Mouse (Mus musculus): ENCODE measurements around the gene Tmem258.

Tmem258 gene

DNA sequence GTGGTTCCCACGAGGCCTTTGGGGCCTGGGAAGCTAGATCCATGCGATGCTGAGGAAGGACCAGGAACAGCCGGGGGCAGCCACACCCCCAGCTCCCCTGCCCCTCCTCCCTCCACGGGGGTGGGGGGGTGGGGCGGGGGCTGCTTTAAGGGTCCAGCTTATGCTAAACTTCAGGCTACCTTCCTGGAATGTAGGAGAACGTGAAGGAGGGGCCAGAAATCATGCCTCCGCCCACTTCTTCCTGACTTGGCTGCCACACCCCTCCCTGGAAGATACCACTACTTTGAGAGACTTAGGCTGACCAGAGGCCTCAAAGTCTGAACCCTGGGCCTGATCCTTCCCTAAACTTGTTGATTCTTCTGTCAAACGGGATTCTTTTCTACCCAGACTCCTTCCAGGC lies 18.8 kb downstream of the Tmem258 start:
- DNase-seq (ENCODE audit: low read depth, low spot score): peak; percentile 83

DNA sequence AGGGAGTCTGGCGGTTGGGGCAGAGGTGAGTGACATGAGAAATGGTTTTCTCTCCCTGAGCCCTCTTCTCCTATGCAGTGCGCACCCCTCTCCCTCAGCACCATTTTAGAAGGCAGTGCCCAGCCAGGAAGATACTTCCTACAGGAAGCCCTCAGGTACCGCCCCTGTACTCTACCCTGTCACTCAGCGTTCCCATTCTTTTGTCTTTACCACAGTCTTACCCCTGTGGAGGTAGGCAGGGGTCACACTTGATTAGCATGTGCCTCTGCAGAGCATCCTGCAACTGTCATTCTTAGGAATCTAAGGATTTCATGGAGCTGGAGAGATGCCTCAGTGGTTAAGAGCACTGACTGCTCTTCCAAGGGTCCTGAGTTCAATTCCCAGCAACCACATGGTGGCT lies 19.7 kb downstream of the Tmem258 start:
- no peak for DNase-seq (ENCODE audit: low read depth, low spot score)

GRCm38 (mm10) chr19:10224637-10225453 lies 21.0 kb downstream of the Tmem258 start:
- DNase-seq (ENCODE audit: low read depth, low spot score): peak; percentile 22

DNA sequence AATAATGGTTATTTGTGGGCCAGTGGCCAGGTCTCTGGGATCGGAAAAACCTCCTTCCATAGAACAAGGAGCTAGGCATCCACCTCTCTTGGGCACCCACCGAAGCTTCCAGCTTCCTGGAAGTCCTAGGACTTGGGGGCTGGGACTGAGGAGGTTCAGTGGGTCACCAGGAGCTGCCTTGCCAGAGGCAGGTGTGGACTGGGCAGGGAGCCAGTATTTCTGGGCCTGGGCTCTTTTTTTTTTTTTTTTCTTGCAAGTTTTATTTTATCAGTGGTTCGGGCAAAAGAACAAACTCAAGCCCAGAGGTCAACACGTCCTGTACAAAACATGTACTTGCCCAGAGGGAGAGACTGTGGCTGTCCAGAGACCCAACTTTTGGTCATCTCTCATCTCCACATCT lies 22.0 kb downstream of the Tmem258 start:
- no peak for DNase-seq (ENCODE audit: low read depth, low spot score)

DNA sequence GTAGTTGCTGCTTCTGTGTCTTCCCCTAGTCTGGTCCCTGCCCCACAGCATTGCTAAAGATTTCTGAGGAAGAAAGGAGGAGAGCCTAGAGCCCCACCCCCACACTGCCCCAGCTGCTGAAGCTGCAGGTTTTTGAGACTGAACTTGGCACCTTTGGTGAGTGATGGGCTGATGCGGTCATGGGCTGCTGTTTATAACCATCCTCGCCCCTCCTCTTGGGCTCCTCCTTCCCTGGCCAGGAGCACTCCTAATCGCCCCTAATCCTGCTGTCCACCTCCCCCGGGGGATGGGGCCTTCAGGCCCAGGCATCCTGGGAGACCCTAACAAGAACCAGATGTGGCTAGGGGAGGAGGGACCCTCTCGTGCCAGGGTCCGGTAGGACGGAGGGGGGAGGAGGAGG lies 27.2 kb downstream of the Tmem258 start:
- no peak for DNase-seq (ENCODE audit: low read depth, low spot score)

- peak; percentile 88 for DNase-seq (ENCODE audit: low read depth, low spot score)
These were observed 28.1 kb downstream of the Tmem258 start for GRCm38 (mm10) chr19:10231871-10232270.

DNA sequence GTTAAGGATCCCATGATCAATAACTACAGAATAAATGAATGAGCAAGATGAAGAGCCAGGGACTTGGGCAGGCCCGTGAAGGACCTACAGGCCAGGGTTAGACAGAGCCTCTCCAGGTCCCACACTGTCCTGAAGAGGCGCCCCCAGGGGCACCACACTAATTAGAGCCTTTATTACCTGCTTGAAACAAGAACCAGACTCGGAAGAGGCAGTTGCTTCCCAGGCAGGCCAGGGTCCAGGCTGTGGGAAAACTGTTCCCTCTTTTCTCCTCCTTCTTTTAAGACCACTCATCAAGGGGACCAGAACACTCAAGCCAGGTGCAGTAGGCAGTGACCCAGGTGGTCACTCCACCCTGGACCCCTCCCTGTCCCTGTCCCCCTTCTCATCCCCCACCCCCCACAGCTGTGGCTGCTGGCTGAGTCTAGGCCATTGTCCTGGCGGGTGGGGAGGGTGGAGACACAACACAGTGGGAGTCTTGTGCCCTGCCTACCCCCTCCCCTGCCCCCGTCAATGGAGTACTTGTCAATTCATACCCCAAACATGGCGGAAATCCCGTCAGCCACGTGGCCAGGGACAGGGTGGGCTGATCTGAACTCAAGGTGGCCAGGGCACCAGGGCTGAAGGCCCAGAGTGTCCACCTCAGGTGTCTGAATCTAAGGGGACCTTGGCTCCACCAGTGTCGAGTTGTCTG lies 28.7 kb downstream of the Tmem258 start:
- DNase-seq (ENCODE audit: low read depth, low spot score): peak; percentile 31

DNA sequence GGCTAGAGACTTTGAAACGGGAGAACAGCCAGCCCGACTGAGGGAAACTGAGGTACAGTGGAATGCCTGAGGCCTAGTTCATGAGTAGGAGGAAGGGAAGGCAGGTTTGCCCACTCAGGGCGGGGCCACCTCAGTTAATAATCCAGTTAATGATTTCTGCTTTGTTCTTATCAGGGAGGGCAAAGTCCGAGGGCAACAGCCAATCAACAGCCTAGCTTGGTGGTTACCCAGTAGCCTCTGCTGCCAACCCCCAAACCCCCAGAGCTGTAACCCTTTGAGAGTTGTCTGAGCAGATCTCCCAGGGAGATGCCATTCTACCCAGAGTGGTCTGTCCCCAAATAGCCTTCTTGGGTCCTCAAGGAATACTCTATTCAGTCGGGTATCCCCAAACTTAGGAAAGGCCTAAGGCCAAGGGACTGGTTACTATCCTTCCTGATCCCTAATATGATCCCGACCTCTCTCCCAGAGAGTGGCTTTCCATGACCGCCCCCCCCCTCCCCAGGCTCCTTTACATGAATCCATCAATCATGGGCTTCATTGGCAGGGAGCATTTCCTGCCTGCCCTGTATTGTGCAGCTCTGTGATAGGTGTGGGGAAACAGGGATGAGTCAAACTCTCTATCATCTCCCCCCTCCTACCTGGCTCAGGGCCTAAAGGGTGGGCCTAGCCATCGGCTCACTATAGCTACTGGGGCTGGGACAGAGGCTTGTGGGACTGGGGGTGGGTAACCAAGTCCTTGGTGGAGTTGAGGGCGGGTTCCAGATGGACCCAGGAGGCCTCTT lies 32.2 kb downstream of the Tmem258 start:
- no peak for DNase-seq (ENCODE audit: low read depth, low spot score)

GRCm38 (mm10) chr19:10238477-10238876 lies 34.7 kb downstream of the Tmem258 start:
- no peak for DNase-seq (ENCODE audit: low read depth, low spot score)

GRCm38 (mm10) chr19:10239419-10239818 lies 35.6 kb downstream of the Tmem258 start:
- DNase-seq (ENCODE audit: low read depth, low spot score): no peak

- DNase-seq (ENCODE audit: low read depth, low spot score): no peak
These were observed 36.3 kb downstream of the Tmem258 start for GRCm38 (mm10) chr19:10239975-10240653.

GRCm38 (mm10) chr19:10240654-10241305 lies 37.0 kb downstream of the Tmem258 start, which contains the start of gene Myrf:
Gene Myrf (minus strand): TSS chr19:10240748.
- peak; percentile 94 for DNase-seq (ENCODE audit: low read depth, low spot score)

- no peak for DNase-seq (ENCODE audit: low read depth, low spot score)
These were observed 39.1 kb downstream of the Tmem258 start for GRCm38 (mm10) chr19:10242916-10243315.

- peak; percentile 72 for DNase-seq (ENCODE audit: low read depth, low spot score)
These were observed 40.4 kb downstream of the Tmem258 start for GRCm38 (mm10) chr19:10244183-10244582.

DNA sequence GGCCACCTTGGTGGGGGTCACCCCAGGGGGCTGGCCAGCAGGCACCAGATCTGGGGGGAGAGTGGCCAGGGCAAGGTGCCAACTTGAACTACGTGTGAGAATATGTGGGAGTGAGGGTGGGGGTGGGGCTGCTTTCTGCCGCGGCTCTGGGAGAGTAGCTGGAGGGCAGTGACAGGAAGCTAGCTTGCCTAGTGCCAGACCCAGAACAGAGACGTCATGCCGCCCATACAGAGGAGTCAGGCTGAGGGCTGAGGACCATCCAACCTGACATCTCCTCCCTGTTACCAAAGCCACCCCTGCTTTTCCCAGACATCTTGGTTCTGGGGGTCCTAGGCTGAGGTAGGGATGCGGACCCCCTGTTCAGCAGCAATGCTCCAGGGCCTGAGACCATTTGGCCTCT lies 43.4 kb downstream of the Tmem258 start:
- DNase-seq (ENCODE audit: low read depth, low spot score): no peak

DNA sequence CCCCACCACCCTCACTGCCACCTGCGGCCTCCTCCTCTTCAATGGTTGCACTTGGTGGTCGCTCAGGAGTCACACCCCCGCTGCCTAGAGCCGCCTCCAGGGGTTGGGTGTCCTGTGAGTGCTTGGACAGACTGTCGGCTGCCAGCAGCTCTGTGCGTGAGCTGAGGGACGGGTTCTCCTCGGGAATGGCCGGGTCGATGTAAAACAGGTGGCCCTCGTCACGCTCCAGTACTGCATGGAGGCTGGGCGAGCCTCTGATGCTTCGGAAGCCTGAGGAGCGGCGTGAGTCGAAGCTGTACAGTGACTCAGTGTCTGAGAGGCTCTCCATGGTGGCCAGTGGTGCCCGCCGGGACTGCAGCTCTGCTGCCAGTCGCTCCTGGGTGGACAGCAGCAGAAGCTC lies 44.3 kb downstream of the Tmem258 start:
- DNase-seq (ENCODE audit: low read depth, low spot score): no peak
